Mouse (Mus musculus): ENCODE measurements around the gene Trmt2b.
"Not testable (repeated sequence)": the region's sequence is repeated elsewhere in the genome, so short reads cannot be mapped to it uniquely, and the experiment has no call there.

Trmt2b gene

DNA sequence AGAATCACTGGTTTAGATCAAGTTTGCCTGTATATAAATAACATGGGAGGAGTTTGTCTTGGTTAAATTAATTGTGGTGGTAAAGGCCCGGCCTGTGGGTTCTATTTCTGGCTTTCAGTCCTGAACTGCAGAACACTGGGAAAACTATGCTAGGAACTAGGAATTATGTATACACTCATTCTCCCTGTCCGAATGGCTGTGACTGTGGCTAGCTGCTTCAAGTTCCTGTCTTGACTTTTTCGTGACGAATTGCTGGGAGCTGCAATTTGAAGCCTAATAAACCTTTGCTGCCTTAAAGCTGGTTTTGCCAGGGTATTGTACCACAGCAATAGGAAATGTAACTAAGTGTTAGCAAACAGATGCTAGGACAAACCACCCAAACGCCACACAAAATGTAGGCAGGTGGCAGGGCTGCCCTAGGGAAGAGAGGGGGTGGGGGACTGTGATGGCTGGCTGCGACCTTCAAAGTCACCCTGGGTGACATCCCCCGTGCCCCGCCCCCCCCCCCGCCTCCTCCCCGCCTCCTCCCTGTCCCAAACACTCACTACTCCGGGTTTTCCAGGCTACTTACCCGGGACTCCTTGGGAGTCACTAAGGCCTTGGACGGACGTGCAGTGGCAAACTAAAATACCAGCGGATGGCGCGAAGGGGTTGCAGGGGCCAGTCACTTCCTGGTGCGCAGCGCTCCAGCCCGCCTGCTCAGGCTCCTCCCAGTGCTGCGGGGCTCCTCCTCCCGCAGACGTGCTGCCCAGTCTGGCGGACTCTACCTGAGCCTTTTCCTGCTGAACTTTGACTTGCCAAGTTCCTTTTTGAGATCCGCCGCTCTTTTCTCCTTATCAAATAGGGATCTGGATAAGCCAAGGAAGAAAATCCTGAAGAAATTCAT, at the start of gene Trmt2b:
Gene Trmt2b (minus strand): TSS at position 710 of the 886 bp plus-strand sequence.
- DNase-seq, result peak; percentile 79

- peak; percentile 35 for DNase-seq
Observed at GRCm38 (mm10) chrX:134319153-134319932, 42.6 kb upstream of the Trmt2b start.

DNA sequence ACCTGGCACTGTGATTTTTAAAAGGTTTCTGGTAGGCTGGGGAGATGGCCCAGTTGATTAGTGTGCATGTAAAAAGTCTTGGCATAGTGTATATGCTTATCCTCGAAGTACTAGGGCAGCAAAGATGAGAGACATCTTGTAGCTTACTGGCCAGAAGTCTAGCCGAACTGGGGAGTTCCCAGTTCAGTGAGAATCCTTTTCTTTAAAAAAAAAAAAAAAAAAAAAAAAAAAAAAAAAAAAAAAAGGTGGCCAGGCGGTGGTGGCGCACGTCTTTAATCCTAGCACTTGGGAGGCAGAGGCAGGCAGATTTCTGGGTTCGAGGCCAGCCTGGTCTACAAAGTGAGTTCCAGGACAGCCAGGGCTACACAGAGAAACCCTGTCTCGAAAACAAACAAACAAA, 34.4 kb upstream of the Trmt2b start:
- DNase-seq, result not testable (repeated sequence)

- no peak for DNase-seq
Observed at GRCm38 (mm10) chrX:134308275-134308634, 31.5 kb upstream of the Trmt2b start.

DNA sequence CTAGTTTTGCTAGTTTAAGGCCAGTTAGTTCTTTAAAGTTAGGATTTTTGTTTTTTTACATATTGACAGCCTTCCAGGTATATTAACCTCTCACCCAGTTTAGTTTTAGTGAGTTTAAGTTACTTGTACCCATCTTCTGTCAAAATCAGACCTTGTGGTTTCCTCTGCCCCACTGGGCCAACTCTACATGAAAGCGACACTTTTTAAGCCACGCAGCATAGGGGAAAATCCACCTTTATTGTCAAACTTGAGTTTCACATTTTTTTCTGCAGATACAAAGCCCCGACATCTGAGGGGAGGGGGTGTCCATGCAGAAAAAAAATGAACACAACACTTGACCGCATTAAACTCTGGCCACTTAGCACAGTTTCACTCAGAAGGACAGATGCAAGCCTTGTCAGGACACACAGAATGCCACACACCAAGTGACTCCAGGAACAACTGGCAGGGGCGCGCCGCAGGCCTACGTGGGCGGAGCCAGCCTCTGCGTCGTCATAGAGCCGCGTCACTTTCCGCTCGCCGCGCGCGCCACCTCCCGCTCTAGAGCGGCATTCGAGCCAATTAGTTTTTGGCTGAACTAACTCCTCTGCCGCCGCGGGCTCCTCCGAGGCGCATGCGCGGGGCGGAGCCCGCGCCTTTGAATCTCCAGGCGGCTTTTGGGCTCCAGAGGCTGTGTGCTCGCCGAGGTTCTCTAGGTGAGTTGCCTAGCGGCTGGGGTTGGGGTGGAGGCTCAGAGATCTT, 30.9 kb upstream of the Trmt2b start, which contains the start of gene Cenpi:
Gene Cenpi (plus strand): TSS at position 551 of the 741 bp plus-strand sequence.
- DNase-seq, result peak; percentile 93

GRCm38 (mm10) chrX:134303287-134303686, 26.5 kb upstream of the Trmt2b start:
- DNase-seq, result no peak

DNA sequence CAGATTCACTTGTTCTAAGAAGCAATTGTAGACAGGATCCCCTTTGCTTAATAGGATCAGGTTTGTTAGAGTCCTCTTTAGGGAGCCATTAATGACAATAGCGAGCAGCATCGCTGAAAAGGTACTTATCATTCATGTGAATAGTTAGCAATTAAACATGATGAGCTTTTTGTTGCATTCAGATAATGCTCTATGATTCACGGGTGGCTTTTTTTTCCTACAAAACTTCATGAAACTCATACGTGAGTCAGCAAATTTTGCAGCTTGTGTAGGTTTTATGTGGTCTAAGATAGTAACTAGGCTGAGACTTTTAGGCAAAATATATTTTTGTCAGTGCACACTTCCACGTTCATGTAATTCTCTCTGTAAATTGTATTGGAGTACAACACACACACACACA, 23.4 kb upstream of the Trmt2b start:
- no peak for DNase-seq

DNA sequence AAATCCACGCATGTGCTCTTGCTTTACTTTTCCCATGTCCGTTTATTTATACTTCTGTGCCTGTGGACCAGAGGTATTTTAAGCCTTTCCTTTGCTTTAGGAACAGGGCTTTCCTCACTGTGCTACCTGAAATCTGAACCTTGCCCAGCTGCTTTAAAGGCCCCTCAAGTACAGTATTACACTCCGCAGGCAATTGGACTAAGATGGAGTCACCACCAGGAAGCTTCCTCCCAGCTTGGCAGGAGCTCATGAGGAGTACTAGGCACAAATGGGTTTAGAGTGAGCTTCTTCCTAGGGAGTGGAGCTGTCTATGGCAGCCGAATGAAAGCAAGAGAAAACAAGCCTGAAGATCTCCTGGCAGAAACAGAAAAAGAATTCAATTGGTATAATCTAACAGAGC, 20.4 kb upstream of the Trmt2b start:
- no peak for DNase-seq

DNA sequence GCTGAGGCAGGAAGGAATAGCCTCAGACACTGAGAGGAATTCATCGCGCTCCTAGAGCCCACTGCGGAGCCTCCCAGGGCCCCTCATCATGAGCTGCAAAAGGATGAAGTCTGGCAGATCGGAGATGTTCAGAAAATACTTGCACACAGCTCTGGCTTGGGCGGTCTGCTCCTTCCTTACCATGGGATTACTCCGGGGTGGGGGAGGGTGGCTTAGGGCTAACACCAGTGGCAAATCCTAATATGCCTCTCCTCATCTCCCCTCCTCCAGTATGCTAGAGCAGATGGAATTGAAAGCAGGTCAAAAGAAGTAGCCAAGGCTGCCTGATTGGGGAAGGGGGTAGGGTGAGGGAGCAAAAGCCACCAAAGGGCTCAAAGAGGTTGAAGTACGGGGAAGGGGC, 20.0 kb upstream of the Trmt2b start:
- DNase-seq, result peak; percentile 16

- DNase-seq, result peak; percentile 6
Observed at GRCm38 (mm10) chrX:134296301-134296700, 19.5 kb upstream of the Trmt2b start.

DNA sequence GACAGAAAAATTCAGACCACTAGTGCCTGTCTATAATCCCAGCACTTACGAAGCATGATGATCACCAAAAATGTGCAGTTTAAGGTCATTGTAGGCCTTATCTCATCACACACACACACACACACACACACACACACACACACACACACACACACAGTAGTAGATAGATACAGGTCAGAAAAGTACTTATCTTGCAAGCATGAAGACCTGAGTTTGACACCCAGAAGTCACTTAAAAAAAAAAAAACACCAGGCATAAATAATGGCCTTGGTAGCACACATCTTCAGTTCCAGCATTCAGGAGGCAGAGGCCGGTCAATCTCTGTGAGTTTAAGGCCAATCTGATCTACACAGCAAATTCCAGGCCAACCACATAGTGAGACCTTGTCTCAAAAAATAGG, 10.5 kb upstream of the Trmt2b start:
- DNase-seq, result no peak

DNA sequence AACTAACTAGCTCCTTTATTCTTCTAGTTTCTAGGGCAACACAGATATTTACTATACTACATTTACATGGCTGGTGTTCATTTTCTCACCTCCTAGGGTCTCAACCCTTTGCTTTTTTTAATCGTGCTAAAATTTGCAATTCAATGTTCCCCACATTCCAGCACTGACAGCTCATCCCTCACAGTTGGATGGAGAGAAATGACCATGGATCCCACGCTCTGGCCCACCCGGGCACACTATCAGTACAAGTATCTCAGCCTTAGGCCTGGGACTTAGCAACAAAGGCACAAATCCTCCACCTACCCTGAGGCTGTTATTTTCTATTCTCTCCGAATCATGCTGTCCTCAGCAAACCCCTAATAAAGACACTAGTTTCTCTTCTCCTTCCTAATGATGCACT, 9.0 kb upstream of the Trmt2b start:
- peak; percentile 4 for DNase-seq

- no peak for DNase-seq
Observed at GRCm38 (mm10) chrX:134285102-134285501, 8.3 kb upstream of the Trmt2b start.

DNA sequence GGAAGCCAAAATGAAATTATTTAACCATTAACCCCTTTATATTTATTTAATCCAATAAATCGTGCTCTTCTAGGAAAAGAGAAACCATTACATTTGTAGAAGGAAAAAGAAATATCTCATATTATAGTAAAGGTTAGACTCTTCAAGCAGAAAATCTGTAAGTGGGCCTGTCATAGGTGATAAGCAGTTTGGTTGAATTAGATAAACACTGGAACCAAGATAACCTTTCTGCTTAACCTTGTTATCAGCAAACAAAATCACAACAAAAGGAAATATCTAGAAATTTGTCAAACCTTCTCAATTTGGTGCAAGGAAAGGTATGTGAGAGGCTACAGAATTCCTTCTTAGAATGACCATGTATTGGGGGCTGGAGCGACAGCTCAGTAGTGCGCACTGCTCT, 3.7 kb upstream of the Trmt2b start:
- no peak for DNase-seq

DNA sequence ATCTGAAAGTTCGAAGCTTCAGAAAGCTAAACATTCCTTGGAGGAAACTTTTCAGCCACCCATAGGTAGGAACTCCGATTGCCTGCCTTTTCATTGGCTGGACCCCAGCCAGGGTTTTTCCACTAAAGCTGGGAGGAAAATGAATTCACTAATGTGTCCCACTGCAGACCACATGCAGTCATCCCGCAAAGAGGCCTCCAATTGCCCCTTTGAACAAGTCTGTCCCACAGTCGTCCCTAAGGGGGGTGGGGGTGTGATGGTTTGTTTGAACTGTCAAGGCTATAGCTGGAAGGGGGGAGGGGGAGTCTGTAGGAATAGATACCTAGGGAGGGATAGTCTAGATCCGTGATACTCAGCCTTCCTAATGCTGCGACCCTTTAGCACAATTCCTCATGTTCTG, 1.1 kb downstream of the Trmt2b start:
- peak; percentile 26 for DNase-seq

DNA sequence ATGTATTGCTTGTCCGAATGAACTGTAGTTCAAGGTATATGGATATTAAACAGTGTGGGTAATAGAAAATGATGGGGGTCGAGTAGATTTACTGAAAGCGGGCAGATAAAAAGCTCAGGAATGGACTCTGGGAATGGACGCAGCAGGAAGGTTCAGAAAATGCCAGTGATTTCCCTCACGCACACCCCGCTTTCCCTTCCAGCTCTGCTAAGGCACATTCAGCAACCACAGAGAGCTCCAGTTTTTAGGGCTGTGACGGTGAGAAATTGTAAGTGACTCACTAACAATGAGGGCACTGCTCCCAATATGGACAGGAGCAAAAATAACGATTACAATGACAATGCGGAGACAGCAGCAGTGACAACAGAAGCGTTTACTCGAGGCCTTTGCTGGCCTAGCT, 14.7 kb downstream of the Trmt2b start:
- DNase-seq, result no peak

DNA sequence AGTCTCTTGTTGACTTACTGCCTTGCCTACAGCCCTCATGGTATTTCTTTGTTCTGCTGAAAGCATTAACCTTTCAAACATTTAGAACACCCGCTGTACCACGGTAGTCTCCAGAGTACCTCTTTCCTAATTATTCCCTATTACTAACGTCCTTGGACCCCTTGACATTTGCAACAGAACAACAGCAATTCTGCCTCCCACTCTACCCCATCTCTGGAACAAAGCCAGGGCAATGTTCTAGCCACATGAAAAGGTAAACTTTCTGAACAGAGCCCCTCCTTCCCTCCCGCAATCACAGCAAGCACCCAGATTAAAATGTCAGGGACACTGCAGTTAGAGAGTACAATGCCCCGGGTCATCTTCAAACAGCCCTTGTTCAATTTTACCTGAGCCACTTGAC, 15.6 kb downstream of the Trmt2b start:
- no peak for DNase-seq

DNA sequence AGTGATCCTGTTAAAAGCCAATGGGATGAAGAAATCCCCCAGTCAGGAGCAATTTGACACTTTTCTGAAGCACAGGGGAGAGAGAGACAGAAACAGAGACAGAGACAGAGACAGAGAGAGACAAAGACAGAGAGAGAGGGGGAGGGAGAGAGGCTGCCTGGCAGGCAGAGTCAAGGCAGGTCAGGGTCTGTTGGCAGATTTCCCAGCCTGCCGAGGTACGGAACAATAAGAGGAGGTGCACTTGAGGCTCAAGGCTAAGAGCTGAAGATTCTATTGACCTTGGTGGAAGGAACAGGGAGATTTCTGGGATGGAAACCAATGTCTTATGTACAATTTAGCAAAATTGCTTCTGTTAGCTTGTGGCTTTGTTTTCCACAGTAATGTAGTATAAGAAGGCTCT, 28.6 kb downstream of the Trmt2b start:
- DNase-seq, result no peak

DNA sequence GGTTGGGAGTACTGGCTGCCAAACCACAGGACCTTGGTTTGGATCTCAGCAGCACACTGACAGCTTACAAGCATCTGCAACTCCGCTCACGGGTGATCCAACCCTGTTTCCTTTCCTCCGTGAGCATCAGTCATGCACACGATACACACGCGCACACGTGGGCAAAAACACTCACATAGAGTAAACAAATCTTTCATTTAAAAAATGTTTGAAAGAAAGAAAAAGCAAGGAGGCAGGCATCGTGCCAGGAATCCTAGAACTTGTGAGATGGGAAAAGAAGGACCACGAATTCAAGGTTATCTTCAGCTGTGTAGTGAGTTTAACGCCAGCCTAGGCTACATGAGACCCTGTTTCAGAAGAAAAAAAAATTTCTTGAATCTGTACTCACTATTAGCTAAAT, 30.8 kb downstream of the Trmt2b start:
- DNase-seq, result no peak

GRCm38 (mm10) chrX:134238266-134238665, 38.5 kb downstream of the Trmt2b start:
- no peak for DNase-seq

DNA sequence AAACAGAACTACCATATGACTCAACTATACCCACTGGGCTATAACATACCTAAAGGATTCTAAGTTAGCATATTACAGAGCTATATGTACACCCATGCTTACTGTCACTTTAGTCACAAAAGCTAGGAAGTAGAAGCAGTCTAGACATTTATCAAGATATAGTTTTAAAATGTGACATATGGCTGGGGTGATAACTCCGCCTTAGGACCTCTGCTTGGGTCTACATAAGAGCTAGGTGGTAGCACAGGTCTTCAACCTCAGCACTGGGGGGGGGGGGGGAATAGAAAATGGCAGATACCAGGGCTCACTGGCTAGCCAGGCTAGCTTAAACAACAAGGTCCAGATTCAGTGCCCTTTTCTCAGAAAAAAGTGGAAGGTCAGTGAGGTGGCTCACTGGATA, 43.7 kb downstream of the Trmt2b start:
- no peak for DNase-seq

- DNase-seq, result no peak
Observed at GRCm38 (mm10) chrX:134221856-134222255, 54.9 kb downstream of the Trmt2b start, which contains the start of gene Nox1. TSS of gene Nox1 (minus strand) at chrX:134221956.

DNA sequence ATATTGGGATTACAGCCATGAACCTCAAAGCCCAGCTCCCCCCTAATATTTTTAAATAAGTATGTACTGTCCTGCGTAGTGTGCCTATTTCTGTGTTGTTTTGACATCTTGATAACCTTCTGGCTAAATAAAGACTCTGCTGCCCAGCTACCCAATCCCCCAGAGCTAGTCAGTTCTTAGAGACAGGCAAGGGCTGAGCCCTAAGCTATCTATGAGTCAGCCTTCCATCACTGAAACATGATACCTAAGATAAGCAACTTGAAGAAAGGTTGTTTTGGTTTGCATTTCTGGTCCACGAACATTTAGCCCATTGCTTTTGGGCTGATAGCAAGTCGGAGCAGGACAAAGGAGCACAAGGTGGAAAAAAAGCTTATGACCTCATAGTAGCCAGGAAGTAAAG, 56.2 kb downstream of the Trmt2b start:
- DNase-seq, result no peak

Data from embryo, embryonic 11 days (tissue).